Comparison of ENCODE assay signal across 24 mouse cellular contexts in the genomic region with DNA sequence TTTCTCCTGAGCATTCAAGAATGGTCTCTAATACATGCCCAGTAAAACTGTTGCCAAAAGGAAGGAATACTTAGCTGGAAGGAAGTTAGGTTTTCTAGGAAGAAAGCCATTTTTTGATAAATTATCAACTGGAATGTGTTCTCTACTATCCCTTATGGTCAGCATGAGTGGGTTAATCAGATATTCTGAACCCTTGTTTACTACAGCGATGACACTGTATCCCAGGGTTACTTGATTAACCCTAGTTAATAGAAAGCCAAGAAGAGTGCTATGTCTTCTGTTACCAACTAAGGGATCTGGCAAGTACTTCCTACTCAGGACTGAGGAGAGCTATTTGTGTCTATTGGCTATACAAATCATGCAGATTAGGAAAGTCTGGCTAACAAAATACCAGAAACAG.
DNase-seq lines count a peak whose midpoint lies in the region; ATAC-seq lines count a peak whose summit lies in the region.
"Had no signal": no experiment of that assay in that cellular context is flagged by ENCODE, and none has a peak within 500 bp of the region (broad histone marks: within the 10 kb centered on the region; RNA-seq: fewer than 3 reads in every experiment).

No protein-coding gene starts in this region.

- no peaks in the 10 kb centered on the region for H3K4me1 ChIP-seq in kidney, embryonic 16.5 days (ENCODE audit: insufficient read depth, low read length)
- H3K4me1 ChIP-seq: embryonic facial prominence, embryonic 10.5 days; embryonic facial prominence, embryonic 12.5 days; forebrain, embryonic 13.5 days; forebrain, embryonic 15.5 days had no signal

- no peak overlapping the region for H3K4me2 ChIP-seq in kidney, embryonic 16.5 days (replicated peaks; ENCODE audit: low read depth, low read length)
- H3K4me2 ChIP-seq: embryonic facial prominence, embryonic 12.5 days; forebrain, embryonic 13.5 days; forebrain, embryonic 15.5 days had no signal

- WGBS in kidney, embryonic 16.5 days = 70% methylated on average over 1 of the region's 1 CpGs

- H3K9me3 ChIP-seq in kidney, embryonic 16.5 days (ENCODE audit: low read length) = no peaks in the 10 kb centered on the region
- H3K9me3 ChIP-seq: embryonic facial prominence, embryonic 10.5 days; embryonic facial prominence, embryonic 12.5 days; forebrain, embryonic 13.5 days; forebrain, embryonic 15.5 days; G1E had no signal

- no peak overlapping the region for H3K27ac ChIP-seq in kidney, embryonic 16.5 days (ENCODE audit: low read length)
- H3K27ac ChIP-seq: embryonic facial prominence, embryonic 10.5 days; embryonic facial prominence, embryonic 12.5 days; forebrain, embryonic 13.5 days; forebrain, embryonic 15.5 days had no signal

- H3K9ac ChIP-seq in kidney, embryonic 16.5 days (replicated peaks; ENCODE audit: low read length) = no peak overlapping the region
- H3K9ac ChIP-seq: embryonic facial prominence, embryonic 12.5 days; forebrain, embryonic 13.5 days; forebrain, embryonic 15.5 days had no signal

- H3K27me3 ChIP-seq in kidney, embryonic 16.5 days (ENCODE audit: insufficient read depth, low read length) = no peaks in the 10 kb centered on the region
- H3K27me3 ChIP-seq: CH12.LX; embryonic facial prominence, embryonic 12.5 days; forebrain, embryonic 13.5 days; forebrain, embryonic 15.5 days had no signal

- DNase-seq in frontal cortex, postnatal 36 days (ENCODE audit: low spot score in 2 of 2) = no peak
- DNase-seq in kidney, adult 9 months = peak; percentile 73
- no peak for DNase-seq in kidney, postnatal 10 days
- DNase-seq in kidney, postnatal 25 days = no peak
- DNase-seq: adrenal gland, adult 8-10 months; adrenal gland, postnatal 14 days; adrenal gland, postnatal 36 days; B cell, adult 2 months; cerebellum, adult 11-12 months; cerebellum, adult 2 months; cerebellum, adult 9-10 months; cerebellum, postnatal 10 days; cerebellum, postnatal 25 days had no signal

- peak; percentile 72 for ATAC-seq in frontal cortex, adult (ENCODE audit: low TSS enrichment)
- ATAC-seq in kidney, embryonic 16.5 days (ENCODE audit: low FRiP score, low TSS enrichment) = 0 out of 2 replicates have a peak, but pooled peaks have one; percentile 19
- ATAC-seq: activated CD4-positive, CD25-positive, alpha-beta regulatory T cell, adult 4 months; CD4-positive, CD25-positive, alpha-beta regulatory T cell, adult 4 months; forebrain, embryonic 13.5 days; forebrain, embryonic 15.5 days; Patski had no signal

- H3K36me3 ChIP-seq in kidney, embryonic 16.5 days (ENCODE audit: insufficient read depth, low read length) = no peaks in the 10 kb centered on the region
- H3K36me3 ChIP-seq: embryonic facial prominence, embryonic 10.5 days; embryonic facial prominence, embryonic 12.5 days; forebrain, embryonic 15.5 days; G1E had no signal

- no peak overlapping the region for H3K4me3 ChIP-seq in kidney, embryonic 16.5 days (ENCODE audit: low read length)
- H3K4me3 ChIP-seq: embryonic facial prominence, embryonic 10.5 days; embryonic facial prominence, embryonic 12.5 days; forebrain, embryonic 13.5 days; forebrain, embryonic 15.5 days had no signal
